Mouse (Mus musculus): ENCODE results near the gene Eif3d.
"Not testable (repeated sequence)": the region's sequence is repeated elsewhere in the genome, so short reads cannot be mapped to it uniquely, and the experiment has no call there.

Eif3d gene

DNA sequence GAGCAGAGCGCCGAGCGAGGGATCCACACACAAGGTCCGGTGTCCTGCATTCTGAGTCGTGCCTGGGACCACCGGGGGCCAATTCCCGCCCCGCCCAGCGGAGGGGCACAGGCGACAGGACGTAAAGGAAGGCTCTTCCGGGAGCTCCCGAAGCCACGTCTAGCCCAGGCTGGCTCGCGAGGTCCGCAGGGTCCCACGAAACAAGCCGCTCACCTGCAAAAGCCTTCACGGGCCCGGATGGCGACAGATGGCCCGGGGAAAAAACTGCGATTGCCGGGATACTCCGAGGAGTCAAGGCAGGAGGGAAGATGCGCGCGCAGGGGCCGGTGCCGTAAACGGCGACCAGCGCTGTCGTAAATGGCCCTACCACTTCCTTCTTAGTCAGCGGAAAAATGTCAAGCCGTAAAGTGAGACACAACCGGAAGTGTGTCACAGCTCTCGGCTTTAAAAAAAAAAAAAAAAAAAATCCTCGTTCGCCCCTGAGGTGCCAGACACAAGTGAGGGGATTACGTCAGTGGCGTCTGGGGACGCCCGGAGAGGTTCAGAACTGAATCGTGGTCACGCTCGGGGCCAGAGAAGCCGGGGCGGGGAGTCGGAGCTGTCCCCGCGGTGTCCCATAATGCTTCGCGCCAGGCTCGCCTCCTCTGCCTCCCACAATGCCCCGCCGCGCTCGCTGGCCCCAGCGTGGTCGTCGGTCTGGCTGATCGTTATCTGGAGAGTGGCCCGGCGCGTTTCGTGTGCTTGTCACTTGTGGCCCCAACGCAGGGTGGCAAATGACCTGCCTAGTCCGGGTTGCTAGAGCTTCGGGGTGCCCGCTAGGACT lies at the start of gene Eif3d:
Gene Eif3d (minus strand): TSS at position 344 of the 823 bp plus-strand sequence.
- peak; percentile 97 to 98 for DNase-seq (ENCODE audit: low spot score in 2 of 2)

DNA sequence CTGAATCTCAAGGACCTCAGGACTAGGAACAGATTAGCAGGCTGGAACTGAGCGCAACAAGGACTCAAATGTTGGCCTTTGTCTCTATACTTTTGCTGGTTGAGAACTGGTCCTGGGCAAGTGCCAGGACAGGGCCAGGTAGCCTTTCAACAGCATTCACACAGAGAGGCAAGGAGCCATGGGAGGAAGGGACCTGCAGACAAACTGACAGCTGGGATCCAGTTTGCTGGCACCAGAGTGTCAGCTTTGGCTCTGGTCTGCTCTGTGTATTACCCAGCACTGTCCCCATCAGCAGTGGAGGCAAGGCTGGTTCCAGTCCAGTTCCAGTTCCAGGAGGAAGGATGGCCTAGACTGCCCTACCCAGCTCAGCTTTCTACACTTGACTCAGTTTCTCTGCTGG lies 43.4 kb upstream of the Eif3d start:
- DNase-seq (ENCODE audit: low spot score in 2 of 2) = no peak

DNA sequence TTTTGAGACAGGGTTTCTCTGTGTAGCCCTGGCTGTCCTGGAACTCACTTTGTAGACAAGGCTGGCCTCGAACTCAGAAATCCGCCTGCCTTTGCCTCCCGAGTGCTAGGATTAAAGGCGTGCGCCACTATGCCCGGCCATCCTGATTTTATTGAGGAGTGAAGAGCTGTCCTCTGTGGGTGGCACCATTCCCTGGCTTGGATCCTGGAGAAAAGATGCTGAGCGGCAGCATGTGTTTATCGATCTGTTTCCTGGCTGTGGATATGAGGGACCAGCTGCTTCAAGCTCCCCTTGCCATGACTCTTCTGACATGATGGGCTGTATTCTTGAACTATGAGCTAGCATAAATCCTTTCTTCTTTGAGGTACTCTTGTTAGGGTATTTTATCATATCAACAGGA lies 37.6 kb upstream of the Eif3d start:
- not testable (repeated sequence) for DNase-seq (ENCODE audit: low spot score in 2 of 2)

DNA sequence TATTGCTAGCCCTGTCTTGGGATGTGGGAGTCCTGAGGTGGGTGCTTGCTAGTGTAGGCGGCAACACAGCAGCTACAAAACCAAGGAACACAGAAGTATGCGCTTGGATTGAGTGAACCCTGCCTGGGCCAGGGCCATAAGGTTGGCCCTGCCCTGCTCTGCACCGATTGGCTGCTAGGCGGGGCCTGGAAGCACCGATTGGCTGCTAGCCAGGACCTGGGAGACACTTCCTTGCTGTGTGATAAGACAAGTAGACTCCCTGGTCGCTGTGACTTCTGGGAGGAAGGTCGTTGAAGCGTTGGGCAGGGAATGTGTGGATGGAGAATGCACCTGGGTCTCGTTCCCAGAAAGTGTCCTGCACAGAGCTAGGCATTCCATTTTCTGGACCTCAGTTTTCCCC lies 33.3 kb upstream of the Eif3d start:
- no peak for DNase-seq (ENCODE audit: low spot score in 2 of 2)

DNA sequence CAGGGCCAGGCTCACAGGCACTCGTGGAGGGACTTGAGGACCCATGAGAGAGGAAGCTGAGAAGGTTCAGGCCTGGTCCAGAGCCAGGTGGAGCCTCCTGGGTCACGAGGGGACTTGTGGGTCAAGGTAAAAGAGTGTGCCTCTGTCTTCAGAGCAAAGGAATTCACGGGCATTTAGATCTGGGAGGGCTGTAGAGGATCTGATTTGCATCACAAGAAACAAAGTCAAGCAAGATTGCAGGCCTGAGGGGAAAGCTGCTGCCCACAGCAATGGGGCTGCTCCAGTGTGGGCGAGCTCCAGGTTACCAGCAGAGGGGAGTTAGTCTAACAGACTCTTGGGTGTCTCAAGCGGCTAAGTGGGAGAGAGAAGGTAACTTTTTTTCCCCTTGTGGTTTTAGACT lies 30.8 kb upstream of the Eif3d start:
- DNase-seq (ENCODE audit: low spot score in 2 of 2) = no peak

DNA sequence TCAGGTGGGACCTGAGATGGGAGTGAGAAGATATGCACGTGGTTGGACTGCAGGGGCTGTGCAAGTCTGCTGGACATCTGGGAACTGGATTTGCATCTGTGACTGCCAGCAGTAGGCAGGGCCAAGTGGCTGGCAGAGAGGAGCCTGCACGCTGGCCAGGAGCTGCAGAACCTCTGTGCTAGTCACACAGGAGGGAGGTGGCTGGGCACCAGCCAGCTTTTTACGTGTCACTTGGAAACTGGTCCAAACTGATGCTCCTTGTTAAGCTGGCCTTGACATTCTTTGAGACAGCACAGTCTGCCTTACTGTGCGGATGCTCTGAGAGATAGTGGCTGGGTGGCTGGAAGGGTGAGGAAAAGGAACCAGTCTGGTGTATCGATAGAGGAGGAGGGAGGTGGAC lies 17.9 kb upstream of the Eif3d start:
- DNase-seq (ENCODE audit: low spot score in 2 of 2) = no peak

DNA sequence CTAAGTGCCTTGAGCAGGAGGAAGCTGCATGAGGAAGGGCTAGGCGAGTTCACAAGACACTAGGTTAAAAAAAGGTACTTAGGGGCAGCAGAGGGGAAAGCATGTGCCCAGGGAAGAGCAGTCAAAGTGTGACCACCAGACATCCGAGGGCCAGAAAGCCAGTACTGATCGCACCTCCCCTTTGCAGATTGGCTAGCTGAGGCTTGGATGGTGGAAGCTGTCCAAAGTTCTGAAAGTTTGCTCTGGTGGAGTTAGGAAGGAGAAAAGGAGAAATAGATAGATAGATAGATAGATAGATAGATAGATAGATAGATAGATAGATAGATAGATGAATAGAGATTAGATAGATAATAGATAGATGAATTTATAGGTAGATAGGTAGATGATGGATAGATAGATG lies 12.8 kb upstream of the Eif3d start:
- DNase-seq (ENCODE audit: low spot score in 2 of 2) = no peak

DNA sequence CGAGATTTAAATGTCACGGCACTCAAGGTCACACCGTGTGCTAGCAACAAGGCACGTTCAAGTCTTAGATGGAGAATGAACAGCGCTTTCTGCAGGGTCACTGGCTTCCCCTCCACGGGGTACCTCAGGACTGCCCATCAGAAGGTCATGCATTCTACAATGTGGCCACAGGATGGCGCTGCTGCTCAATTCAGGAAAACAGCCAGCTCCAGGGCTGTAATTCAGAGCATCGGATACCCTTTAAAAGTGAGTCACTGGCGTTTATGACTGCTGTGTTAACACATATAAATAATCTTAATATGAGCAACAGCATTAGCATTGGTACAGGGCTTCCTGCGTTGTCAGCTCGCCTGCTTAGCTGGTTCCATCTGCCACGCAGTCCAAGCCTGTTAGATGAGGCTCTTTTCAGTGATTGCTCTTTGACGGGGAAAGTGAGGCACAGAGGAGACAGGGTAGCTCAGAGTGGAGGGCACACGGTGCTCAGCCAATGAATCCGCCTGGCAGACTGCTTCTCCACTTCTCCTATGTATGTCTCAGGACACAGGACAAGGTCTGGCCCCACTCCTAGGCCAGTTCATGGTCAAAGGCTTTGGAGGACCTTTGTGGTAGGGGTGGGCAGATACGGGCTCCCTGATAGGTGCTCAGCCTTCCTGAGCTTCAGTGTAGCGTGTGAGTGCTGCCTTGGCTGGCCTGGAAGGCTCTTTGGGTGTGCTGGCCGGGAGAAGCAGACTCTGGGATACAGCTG lies 11.8 kb upstream of the Eif3d start:
- peak; percentile 37 to 78 for DNase-seq (ENCODE audit: low spot score in 2 of 2)

DNA sequence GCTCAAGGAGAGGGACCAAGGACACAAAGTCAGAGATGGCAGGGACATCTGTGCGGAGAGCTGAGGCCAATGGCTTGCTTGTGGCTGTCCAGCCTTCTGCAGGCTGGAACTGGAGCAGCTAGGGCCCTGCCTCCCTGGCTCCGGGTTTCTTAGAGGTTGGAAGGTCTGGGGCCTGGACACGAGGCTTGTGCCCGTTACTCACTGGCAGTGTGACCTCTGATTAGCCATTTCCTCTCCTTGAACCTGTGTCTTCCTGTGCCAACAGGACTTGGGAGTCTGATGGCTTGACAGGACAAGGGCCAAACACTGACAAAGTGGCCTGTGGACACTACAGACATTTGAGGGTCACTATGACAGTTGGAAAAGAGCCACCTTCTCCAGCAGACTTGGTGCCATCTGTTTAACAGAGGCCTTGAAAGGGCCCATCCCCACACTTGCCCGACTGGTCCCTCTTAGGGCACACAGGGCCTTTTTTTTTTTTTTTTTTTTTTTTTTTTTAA lies 10.6 kb upstream of the Eif3d start:
- DNase-seq (ENCODE audit: low spot score in 2 of 2) = no peak

DNA sequence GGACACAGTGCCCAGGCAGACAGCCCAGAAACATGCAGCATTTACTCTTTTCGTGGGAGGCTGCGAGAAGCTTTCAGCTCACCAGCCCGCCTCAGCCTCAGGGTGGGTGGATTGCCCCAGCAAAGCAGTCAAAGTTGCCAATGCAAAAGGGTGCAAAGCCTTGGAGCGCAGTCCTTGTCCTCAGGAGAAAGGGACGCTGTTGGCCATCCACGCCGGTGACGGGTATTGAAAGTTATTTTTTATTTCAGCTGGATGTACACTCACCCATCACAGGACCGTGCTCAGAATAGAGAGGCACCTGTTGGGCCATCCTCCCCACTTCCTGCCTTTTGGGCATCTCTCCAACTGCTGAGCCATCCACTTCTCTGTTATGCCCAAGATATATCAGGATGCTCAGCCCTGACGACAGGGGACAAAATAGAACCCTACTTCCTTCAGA lies 8.8 kb upstream of the Eif3d start:
- DNase-seq (ENCODE audit: low spot score in 2 of 2) = peak in 1 of 2 experiments; percentile 47

DNA sequence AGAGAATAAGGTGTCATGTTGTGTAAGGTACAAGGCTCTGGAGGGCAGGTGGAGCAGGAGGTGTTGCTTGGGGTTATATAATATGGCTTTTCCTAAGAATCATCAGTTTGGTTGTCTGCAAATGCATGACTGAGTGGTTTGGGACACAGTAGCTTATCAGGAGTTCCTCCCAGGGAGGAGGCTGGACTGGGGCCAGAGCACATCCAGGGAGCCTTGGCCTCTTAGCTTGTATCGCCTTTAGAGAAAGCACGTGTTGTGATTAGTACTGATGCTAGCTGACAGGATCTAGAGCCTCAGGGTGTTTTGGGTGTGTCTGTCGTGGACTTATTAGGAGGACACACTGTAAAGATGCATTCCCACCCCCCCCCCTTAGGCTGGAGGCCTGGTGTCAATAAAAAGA lies 7.0 kb upstream of the Eif3d start:
- no peak for DNase-seq (ENCODE audit: low spot score in 2 of 2)

DNA sequence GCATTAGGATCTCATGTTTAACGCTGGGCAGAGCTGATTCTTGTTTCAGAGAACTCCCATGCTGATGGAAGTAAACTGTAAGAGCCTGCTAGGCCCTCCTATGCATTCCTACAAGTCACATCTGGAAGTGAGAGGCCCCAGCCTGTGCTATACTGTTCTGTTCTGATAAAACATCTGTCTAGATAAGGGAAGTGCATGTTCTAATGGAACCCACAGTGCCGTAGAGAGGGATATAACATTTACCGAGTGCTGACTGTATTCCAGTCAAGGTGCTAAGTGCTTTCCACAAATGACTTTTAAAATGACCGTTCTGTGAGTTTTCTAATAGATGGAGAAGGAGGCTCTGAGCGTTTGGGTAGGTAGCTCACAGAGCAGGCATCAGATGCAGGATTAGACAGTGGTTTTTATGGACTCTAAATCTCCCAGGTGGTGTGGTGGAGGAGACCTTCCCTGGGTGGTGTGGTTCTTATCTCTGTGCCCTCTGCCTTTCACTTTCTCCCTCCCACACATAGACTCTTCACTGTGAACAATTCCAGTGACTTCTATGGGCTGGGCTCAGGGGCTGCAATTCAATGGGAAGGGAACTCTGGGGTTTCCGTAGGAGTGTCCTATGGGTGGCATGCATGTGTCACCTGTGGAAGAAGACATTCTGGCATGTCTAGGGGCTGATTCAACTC lies 3.7 kb upstream of the Eif3d start:
- no peak for DNase-seq (ENCODE audit: low spot score in 2 of 2)

DNA sequence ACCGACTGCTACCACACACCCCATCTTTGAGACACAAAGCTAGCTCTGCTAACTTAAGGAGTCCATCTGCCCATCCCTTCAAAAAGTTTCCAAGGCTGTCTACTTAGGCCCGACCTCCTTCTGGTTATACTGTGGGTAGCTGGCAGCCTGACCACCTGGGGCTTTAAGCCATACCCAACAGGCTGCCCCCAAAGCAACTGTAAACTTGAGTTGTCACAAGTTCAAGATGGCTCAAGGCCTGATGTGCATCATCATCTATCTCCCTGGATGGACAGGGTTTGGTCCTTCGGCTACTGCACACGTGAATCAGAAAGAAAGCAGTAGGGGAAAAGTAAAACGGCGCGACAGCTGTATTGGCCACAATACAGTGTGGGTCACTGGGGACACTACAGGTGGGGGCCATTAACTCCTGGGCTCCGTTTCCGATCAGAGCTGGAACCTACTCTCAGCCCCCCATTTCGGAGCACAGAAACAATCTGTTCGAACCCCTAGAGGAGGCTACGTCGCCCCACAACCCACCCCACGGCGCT lies 608 bp downstream of the Eif3d start:
- DNase-seq (ENCODE audit: low spot score in 2 of 2) = no peak

DNA sequence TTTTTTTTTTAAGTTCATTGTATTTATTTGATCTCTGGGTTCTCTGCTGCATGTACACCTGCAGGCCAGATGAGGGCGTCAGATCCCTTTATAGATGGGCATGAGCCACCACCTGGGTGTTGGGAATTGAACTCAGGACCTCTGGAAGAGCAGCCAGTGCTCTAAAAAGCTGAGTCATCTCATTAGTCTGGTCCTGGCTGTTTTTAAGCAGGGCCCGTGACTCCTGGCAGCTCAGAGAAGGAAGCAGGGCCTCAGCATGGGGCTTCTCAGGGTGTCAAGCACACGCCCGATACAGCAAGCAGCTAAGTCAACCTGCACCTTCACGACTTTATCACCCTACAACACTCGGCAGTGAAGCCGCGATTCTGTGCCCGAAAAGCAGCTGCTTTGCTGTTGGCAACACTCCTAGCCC lies 5.5 kb downstream of the Eif3d start:
- no peak for DNase-seq (ENCODE audit: low spot score in 2 of 2)

DNA sequence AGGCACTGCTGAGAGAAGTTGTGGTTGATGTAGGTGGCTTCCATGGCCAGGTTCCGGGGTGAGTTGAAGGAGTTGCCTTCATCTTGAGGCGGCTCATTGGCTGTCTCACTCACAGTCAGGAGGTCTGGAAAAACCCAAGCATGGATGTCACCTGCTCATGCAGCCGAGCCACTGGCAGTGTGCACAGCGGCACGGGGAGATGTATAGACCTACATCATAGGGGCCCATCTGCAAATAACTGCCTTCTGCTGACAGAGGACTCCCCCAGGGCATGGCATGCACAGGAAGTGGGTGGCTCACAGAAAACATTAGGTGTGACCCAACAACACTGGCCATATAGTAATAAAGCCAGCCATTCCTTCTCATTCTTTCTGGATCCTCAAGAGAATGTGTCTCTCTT lies 8.2 kb downstream of the Eif3d start:
- DNase-seq (ENCODE audit: low spot score in 2 of 2) = no peak

DNA sequence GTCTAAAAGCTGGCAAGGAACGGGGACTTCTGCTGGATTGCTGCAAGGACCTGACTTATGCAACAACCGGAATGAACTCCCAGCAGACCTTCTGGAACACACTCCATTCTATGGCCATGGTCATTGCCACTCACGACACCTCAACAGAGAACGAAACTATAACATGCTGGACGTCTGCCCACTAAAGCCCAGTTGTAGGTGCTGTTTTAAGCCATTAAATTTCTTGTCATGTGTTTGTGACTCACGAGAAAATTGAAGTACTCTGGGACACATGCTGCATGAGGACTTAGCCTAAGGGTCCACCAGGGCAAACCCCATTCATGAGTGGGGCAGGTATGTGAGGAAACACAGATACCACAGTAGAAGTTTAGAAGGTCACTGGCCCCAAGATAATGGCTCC lies 9.9 kb downstream of the Eif3d start:
- DNase-seq (ENCODE audit: low spot score in 2 of 2) = no peak

DNA sequence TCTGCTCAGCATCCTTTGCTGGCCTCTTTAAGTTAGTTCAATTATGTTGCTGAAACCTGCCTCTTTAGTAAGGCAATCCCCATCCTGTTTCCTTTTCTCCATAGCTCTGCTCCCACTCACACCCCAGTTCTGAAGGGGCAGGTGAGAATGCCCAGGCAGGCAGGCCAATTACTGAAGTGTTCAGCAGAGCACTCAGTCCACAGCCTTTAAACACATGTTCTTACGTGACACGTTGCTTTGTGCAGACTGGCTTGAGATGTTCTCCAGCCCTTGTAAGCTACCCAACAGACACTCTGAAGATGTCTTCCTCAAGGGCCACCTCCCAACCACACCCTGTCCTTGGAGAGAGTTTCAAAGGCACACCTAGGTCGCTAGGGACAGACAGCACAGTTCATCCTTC lies 12.5 kb downstream of the Eif3d start:
- DNase-seq (ENCODE audit: low spot score in 2 of 2) = no peak

DNA sequence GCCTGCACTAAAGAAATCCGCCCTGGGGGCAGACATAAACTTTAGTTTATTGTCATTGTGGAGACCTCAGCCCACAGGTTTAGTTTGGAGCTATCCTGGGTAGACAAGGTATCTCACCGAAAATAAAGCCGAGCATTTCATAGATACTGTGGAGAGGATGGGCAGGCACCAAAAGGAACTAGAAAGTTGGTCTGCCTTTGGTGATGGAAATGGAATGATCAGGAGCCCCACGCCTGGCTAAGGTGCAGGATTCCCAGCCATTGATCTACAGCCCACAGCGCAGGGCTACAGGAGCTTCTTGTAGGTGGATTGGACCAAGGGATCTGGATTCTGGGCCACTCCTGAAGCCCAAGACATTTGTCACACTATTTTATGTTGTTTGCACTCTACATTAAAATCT lies 13.0 kb downstream of the Eif3d start:
- DNase-seq (ENCODE audit: low spot score in 2 of 2) = no peak

DNA sequence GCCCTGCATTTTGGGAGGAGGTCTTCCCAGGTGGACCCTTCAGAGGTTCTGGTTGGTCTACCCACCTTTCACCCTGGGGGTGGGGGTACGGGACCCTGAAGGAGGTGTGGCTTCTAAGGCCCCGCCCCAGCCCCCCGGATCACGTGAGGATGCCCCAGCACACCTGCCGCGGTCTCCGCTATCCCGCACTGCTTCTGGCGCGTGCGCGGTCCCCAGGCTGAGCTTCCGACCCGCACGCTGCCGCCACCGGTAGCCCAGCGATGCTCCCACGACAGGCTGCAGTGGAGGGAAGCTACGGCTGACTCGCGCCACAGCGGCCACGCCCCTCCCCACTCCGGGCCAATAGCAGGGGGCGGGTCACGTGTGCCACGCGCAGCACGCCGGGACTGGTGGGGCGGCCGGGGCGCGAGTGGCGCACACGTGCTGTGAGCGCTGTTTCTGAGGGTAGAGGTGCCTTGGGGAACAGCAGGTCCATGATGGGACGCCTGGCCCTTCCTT lies 14.2 kb downstream of the Eif3d start, which contains the start of gene Foxred2:
Gene Foxred2 (minus strand): TSS at position 319 of the 498 bp plus-strand sequence.
- peak; percentile 85 to 89 for DNase-seq (ENCODE audit: low spot score in 2 of 2)

DNA sequence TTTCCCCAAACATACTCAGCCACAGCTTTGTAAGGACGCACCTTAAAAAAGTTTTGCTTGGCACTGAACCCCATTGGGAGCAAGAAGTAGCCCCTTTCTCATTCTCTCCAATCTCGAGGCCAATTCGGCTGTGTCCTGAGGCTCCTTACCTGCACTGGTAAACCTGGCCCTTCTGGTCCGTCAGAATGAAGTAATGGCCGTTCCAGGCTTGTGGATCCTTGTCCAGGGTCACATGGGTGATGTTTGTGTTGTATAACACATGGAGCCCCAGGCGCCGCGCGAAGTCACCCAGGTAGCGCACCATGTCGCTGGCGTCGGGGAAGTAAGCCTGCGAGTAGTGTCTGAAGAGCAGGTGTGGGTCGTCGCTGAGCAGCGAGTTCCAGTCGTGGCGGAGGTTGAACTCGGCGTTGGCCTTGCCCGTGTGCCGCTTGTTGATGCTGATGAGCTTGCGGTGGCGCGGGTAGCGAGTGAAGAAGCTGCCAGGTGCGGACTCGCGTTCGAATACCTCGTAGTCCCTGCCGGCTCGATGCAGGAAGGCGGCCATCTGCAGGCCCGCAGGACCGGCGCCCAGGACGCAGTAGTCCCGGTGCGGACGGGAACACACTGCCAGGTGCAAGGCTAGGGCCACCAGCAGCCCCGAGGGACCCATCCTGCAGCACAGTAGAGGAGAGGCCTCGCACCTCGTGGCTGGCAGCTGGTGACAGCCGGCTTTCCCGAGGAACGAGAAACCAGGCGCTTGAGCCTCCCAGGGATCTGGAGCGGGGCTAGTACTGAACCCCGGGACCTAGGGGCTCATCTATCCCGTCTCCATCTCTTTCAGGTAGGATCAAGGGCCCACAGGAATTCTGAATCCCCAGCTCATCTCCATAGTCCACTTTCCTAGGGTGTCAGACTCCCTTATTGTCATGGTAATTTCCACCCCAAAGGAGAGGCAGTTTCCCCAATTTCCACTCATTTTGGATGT lies 14.9 kb downstream of the Eif3d start:
- peak in 1 of 2 experiments; percentile 34 for DNase-seq (ENCODE audit: low spot score in 2 of 2)

DNA sequence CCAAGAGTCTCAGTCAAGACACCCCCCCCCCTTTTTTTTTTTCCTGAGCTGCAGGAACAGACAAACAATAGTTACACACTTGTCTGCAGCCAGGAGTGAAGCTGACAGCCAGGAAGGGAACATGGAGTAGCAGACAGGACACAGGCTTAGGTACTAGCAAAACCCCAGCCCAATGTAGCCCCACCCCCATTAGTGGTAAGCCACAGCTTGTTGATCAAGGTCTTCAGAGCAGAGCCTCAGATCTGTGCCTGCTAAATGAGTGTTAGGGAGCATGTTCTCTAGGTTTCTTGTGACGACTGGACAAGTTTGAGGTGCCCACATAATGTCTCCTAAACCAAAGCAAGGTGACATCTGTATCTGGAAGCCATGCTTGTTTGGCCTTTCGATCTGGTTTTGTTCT lies 16.3 kb downstream of the Eif3d start:
- no peak for DNase-seq (ENCODE audit: low spot score in 2 of 2)
